Mouse (Mus musculus) kidney, embryonic 16.5 days (tissue): Measurements from ENCODE around the gene Mars. TPM values are rescaled to one million over a fixed set of nuclear protein-coding genes. Genes with fewer than 3 reads are reported as not detected.

ENCODE experiments used
- ATAC-seq: fragments of 200-750 bp; cut with Nextera tagmentation; 2 replicates; pipeline ENCODE4 v1.8.0; 2017; ENCODE audit warnings: moderate TSS enrichment; ENCODE audit not compliant: low FRiP score, low TSS enrichment
- H3K27ac ChIP-seq: fragments of 300-500 bp; sonication (generic); 2 replicates; pipeline ENCODE4 v1.5.1; 2014; ENCODE audit warnings: low read length
- H3K27me3 ChIP-seq: fragments of 300-500 bp; sonication (generic); 2 replicates; pipeline ENCODE4 v1.6.1; 2014; ENCODE audit warnings: low read length, control low read depth, mixed read lengths; ENCODE audit not compliant: insufficient read depth
- H3K36me3 ChIP-seq: fragments of 300-500 bp; sonication (generic); 2 replicates; pipeline ENCODE4 v1.6.1; 2014; ENCODE audit warnings: low read length, control low read depth, mixed read lengths; ENCODE audit not compliant: insufficient read depth
- H3K4me1 ChIP-seq: fragments of 300-500 bp; sonication (generic); 2 replicates; pipeline ENCODE4 v1.6.1; 2014; ENCODE audit warnings: low read length, control low read depth, mixed read lengths; ENCODE audit not compliant: insufficient read depth
- H3K4me2 ChIP-seq: fragments of 300-500 bp; sonication (generic); replicated peaks from 2 replicates; pipeline ENCODE4 v1.6.1; 2014; ENCODE audit warnings: low read depth, low read length
- H3K4me3 ChIP-seq: fragments of 300-500 bp; sonication (generic); 2 replicates; pipeline ENCODE4 v1.5.1; 2014; ENCODE audit warnings: mild to moderate bottlenecking, low read length
- H3K9ac ChIP-seq: fragments of 300-500 bp; sonication (generic); replicated peaks from 2 replicates; pipeline ENCODE4 v1.6.1; 2014; ENCODE audit warnings: low read length
- H3K9me3 ChIP-seq: fragments of 300-500 bp; sonication (generic); 2 replicates; pipeline ENCODE4 v1.6.1; 2016; ENCODE audit warnings: low read length, control low read depth
- WGBS: fragments of 180-500 bp; shearing (Covaris S2); extraction: QIAGEN DNeasy Blood & Tissue Kit; methylation state at CpG from one replicate; pipeline ENCODE4 v1.1.7; 2014; 5-methylcytosine and 5-hydroxymethylcytosine counted together
- polyA plus RNA-seq: library from polyadenylated mRNA; unstranded; fragments of >200 nt; fragmentation: Nextera tagmentation; extraction: Ambion mirVana; gene quantifications from 2 replicates; pipeline ENCODE4 v1.2.1, GENCODE M21; 2015

Gene Mars
- polyA plus RNA-seq, 1 experiment from 2014 or later = 115 TPM

DNA sequence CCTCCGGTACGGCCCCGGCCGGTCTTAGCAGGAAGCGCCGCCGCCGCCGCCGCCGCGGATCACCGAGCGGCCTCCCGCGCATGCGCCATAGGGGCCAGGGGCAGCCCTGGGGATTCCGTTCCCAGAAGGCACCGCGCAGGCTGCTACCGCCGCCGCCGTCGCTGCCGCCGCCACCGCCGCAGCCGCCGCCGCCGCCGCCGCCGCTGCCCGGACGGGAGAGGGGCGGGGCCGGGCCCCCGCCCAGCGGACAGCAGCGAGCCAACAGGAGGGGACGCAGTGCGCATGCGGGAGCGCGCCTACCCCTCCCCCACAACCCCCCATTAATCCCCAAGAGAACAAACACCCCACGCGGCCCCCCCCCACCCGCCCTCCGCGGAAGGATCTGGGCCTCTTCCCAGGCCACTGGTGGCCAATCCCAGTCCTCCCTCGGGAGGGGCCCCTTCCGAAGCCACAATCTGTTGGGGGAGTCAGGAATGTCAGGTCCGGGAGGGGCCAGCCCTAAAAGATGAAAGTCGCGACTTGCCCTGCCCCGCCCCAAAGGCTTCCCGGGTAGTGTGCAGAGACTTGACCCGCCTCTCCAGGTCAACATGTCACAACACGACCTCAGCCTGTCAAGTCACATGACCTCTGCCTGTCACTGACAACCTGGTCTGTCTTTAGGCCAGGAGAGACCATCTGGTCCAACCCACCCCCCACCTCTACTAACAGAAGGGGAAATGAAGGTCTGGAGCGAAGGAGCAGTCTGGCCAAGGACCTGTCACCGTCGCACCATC, 22.6 kb downstream of the Mars start, which contains the start of gene Mbd6:
TSS of gene Mbd6 (minus strand) at position 219 of the 773 bp plus-strand sequence.
- peaks cover 31% of the 10 kb centered on the region for H3K36me3 ChIP-seq
- ATAC-seq = peak; percentile 31
- no peaks in the 10 kb centered on the region for H3K9me3 ChIP-seq
- peaks cover 52% of the 10 kb centered on the region for H3K4me1 ChIP-seq
- WGBS = 1% methylated on average over 49 of the region's 65 CpGs
- no peaks in the 10 kb centered on the region for H3K27me3 ChIP-seq
- H3K4me3 ChIP-seq = peak within 1 kb of the TSS; percentile 59
- peak within 1 kb of the TSS; percentile 99 for H3K27ac ChIP-seq
- H3K4me2 ChIP-seq = peak within 1 kb of the TSS; percentile 97
- peak within 1 kb of the TSS; percentile 72 for H3K9ac ChIP-seq

DNA sequence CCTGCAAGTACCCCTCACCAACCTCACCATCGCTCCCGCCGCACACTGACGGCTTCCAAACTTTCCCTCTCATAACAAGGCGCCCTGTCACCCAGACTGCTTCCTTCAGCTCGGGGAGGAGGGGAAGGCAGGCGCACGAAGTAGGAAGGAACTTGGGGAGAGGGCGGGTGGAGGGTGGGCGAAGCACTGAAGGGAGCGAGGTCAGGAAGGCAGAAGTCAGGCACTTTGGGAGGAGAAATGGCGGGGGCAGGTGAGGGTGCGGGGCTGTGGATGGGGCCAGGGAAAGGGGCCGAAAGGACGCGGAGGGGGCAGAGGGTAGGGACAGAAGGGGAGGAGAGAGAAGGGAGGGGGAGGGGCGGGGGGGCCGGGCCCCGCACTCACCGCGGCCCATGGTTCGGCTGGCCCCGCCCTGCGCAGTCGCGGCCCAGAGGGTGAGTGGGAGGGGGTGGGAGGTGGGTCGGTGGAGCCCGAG, 23.2 kb downstream of the Mars start:
- Histone ChIP-seq H3K27me3 (no peaks in the 10 kb centered on the region), H3K4me1 (peaks cover 52% of the 10 kb centered on the region), H3K9ac (peak overlapping the region; percentile 72), H3K4me2 (peak overlapping the region; percentile 97), H3K4me3 (peak overlapping the region; percentile 59), H3K9me3 (no peaks in the 10 kb centered on the region), H3K27ac (peak overlapping the region; percentile 99), H3K36me3 (peaks cover 32% of the 10 kb centered on the region)
- WGBS = under 1% methylated on average over 14 of the region's 28 CpGs
- ATAC-seq = peak; percentile 5

DNA sequence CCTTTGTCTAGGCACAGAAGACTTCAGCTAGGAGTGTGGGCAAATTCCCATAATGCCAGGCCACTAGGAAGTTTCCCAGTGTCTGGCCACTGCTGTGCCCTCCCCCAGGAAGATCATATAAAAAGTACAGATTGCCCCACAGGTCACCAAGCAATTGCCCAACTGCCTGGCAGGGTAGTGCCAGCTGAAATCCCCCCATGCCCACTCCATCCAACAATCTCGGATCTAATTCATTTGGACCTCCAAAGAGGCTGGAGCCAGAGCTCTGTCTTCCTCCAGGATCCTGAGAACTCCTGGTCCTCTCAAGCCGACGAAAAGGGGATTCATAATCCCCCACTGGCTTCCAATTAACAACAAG, 23.7 kb downstream of the Mars start:
- Histone ChIP-seq H3K9ac (peak overlapping the region; percentile 72), H3K4me3 (peak overlapping the region; percentile 59), H3K36me3 (peaks cover 35% of the 10 kb centered on the region), H3K4me2 (peak overlapping the region; percentile 97), H3K27me3 (no peaks in the 10 kb centered on the region), H3K27ac (peak overlapping the region; percentile 99), H3K4me1 (peaks cover 52% of the 10 kb centered on the region), H3K9me3 (no peaks in the 10 kb centered on the region)
- 0% methylated on average over 3 of the region's 3 CpGs for WGBS
- ATAC-seq = no peak

DNA sequence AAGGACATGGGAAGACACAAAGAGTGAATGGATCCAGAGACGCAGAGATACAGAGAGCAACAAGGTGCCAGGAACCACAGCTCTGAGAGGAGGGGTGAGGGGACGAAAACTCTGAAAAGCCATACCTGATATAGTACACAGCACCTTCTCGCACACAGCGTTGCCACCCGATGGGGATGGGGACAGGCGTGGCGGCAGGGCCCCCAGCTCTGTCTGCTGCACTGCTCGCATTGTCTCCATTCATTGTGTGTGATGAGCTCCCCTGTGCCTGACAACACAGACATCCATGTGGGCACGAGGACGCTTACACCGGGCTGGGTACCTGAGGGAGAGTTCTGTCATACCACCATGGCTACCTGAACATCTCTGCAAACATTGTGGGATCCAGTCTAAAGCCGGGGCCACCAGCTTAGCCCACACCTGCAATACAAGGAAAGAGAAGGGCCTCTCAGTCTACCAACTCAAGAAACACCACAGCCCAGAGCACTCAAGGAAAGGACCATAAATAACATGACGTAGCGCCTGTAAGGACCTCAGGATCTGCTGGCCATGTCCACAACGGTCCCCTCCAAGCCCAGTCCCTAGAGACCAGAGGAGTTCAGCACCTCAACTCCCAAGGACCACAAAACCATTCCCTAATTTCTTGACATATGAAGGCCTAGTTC, 24.2 kb downstream of the Mars start:
- peak overlapping the region; percentile 99 for H3K27ac ChIP-seq
- H3K4me3 ChIP-seq = peak overlapping the region; percentile 59
- WGBS = 65% methylated on average over 15 of the region's 15 CpGs
- H3K4me2 ChIP-seq = peak overlapping the region; percentile 97
- no peak for ATAC-seq
- no peaks in the 10 kb centered on the region for H3K27me3 ChIP-seq
- H3K9me3 ChIP-seq = no peaks in the 10 kb centered on the region
- peaks cover 40% of the 10 kb centered on the region for H3K36me3 ChIP-seq
- H3K9ac ChIP-seq = peak overlapping the region; percentile 72
- peaks cover 47% of the 10 kb centered on the region for H3K4me1 ChIP-seq

DNA sequence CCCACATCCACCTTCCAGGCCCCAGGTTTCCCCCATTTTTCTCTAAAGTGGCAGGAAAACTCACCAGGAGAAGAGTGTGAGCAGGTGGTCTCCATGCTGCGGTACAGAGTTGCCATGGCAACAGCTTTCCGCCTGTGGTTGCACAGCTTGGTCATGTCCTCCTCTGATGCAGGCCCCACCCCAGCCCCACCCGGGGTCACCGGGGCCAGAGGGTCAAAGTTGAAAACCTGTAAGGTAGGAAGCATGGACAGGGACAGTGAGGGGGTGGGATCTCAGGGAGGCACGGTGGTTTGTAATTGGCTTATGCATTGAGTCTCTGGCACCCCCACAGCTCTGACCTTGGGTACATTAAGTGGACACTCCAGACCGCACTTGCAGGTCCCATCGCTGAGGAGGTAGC, 24.9 kb downstream of the Mars start:
- Histone ChIP-seq H3K4me1 (peaks cover 41% of the 10 kb centered on the region), H3K9ac (peak overlapping the region; percentile 72; the same call in 1 of the 2 replicates), H3K4me3 (peak overlapping the region; percentile 59; the same call in 1 of the 2 replicates), H3K4me2 (peak overlapping the region; percentile 97; the same call in 1 of the 2 replicates), H3K27ac (no peak overlapping the region), H3K36me3 (peaks cover 47% of the 10 kb centered on the region), H3K27me3 (no peaks in the 10 kb centered on the region), H3K9me3 (no peaks in the 10 kb centered on the region)
- WGBS = 64% methylated on average over 7 of the region's 7 CpGs
- ATAC-seq = no peak

DNA sequence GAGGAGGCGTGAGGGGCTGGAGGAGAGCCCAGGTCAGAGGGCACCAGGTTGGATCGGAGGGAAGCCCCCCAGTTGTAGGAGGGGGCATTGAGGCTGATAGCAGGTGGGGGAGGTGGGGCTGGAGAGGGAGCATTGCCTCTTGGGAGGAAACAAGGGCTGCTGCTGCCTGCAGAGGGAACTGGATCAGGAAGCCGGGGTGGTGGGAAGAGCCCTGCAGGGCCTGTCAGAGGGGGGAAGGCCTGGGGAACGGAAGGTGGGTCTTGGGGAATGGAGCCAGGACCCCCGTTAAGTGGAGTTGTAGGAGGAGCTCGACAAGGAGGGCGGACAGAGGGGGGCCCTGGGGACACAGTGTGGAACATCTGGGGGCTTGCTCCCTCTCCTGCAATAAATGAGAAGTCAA, 25.4 kb downstream of the Mars start:
- WGBS = 73% methylated on average over 7 of the region's 7 CpGs
- Histone ChIP-seq H3K36me3 (peaks cover 50% of the 10 kb centered on the region), H3K27me3 (no peaks in the 10 kb centered on the region), H3K9ac (no peak overlapping the region), H3K27ac (no peak overlapping the region), H3K4me3 (no peak overlapping the region), H3K4me2 (peak overlapping the region; percentile 97; the same call in 1 of the 2 replicates), H3K9me3 (no peaks in the 10 kb centered on the region), H3K4me1 (peaks cover 36% of the 10 kb centered on the region)
- ATAC-seq = no peak

DNA sequence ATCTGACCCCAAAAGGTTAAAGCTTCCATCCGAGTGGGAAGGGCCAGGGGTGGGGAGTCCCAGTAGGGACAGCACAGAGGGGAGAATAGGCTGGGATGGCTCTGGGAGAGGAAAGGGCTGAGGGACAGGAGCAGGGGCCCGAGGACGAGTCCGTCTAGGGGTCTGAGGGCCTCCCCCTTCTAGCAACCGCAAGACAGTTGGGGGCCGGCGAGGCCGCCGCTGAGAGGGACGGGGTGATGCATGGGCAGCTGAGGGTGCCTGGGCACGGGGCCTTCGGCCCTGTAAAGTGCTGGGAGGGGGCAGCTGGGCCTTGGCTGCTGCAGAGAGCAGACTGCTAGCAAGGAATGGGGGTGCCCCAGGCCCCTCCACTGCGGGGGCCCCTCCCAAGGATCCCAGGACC, 25.9 kb downstream of the Mars start:
- peaks cover 55% of the 10 kb centered on the region for H3K36me3 ChIP-seq
- no peak overlapping the region for H3K4me3 ChIP-seq
- H3K4me1 ChIP-seq = peaks cover 36% of the 10 kb centered on the region
- H3K4me2 ChIP-seq = no peak overlapping the region
- H3K27ac ChIP-seq = no peak overlapping the region
- no peaks in the 10 kb centered on the region for H3K27me3 ChIP-seq
- 77% methylated on average over 13 of the region's 13 CpGs for WGBS
- peak overlapping the region; percentile 14; the same call in 1 of the 2 replicates for H3K9ac ChIP-seq
- no peaks in the 10 kb centered on the region for H3K9me3 ChIP-seq
- no peak for ATAC-seq

DNA sequence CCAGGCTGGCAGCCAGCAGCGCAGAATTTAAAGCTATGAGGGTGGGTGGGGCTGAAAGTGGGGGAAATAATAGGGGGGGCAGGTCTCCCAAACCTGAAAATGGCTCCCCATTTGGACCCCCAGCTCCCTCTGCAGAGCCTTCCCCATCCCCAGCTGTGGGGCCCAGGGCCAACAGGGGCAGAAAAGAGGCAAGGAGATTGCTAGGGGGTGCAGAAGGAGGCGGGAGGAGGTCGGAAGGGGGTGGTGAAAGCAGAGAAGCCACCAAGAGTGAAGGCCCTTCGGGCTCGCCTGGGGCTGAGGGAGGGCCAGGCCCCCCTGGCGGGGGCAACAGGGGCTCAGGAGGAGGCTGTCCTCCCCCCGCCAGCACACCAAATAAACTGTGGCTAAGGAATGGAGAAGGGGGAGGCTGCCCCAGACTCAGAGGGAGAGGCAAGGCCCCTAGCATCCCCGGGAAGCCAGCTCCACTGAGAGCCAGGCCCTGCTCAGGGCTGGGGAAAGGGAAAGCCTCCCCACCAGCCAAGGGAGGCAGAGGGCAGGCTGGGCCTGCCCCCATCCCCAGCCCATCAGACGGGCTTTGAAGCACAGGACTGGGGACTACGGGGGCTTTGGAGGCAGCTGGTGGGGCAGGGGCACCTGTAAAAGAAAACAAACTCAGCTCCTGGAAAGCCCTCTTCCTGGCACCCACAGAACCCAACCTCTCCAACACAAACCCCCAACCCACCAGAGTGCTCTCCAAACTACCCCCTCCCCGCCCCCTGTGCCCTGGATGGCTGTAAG, 26.7 kb downstream of the Mars start:
- H3K36me3 ChIP-seq = peaks cover 61% of the 10 kb centered on the region
- no peaks in the 10 kb centered on the region for H3K27me3 ChIP-seq
- 75% methylated on average over 11 of the region's 11 CpGs for WGBS
- ATAC-seq = no peak
- H3K4me1 ChIP-seq = peaks cover 35% of the 10 kb centered on the region
- no peak overlapping the region for H3K4me3 ChIP-seq
- no peak overlapping the region for H3K4me2 ChIP-seq
- H3K27ac ChIP-seq = no peak overlapping the region
- no peaks in the 10 kb centered on the region for H3K9me3 ChIP-seq
- peak overlapping the region; percentile 14; the same call in 1 of the 2 replicates for H3K9ac ChIP-seq

DNA sequence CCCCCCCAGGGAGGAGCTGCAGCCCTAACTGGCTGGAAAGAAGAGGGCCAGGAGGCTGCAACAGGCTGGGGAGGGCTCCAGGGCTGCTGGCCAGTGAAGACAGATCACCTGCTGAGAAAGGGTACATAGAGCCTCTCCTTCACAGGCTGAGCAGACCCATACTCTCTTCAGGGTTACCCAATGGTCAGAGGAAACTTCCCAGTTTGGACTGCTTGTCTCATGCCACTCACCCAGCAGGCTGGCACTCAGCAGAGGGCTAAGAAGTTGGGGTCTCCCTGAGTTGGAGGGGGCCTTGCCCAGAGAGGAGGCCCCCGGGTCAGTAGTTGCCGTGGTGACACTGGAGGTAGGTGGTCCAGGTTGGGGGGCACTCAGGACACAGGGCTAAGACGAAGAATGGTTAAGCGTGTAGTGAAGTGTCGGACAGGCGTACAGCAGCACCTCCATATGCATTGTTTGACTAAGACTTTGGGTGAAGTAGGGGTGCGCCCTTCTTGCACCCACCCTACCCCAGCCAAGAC, 27.4 kb downstream of the Mars start:
- peaks cover 68% of the 10 kb centered on the region for H3K36me3 ChIP-seq
- no peak overlapping the region for H3K4me2 ChIP-seq
- H3K4me3 ChIP-seq = no peak overlapping the region
- 93% methylated on average over 7 of the region's 7 CpGs for WGBS
- no peak overlapping the region for H3K9ac ChIP-seq
- H3K4me1 ChIP-seq = peaks cover 27% of the 10 kb centered on the region
- ATAC-seq = no peak
- no peaks in the 10 kb centered on the region for H3K9me3 ChIP-seq
- no peaks in the 10 kb centered on the region for H3K27me3 ChIP-seq
- no peak overlapping the region for H3K27ac ChIP-seq
